In genomic region chr1:106155087-106155567, GRCm38 (mm10) we compare ENCODE assay signal across 9 mouse cellular contexts. TPM values are rescaled to one million over a fixed set of nuclear protein-coding genes. Genes with fewer than 3 reads are reported as not detected.
DNase-seq lines count a peak whose midpoint lies in the region; ATAC-seq lines count a peak whose summit lies in the region.
"Had no signal": no experiment of that assay in that cellular context is flagged by ENCODE, and none has a peak within 500 bp of the region (broad histone marks: within the 10 kb centered on the region; RNA-seq: fewer than 3 reads in every experiment).

No protein-coding gene starts in this region.

- H3K9me3 ChIP-seq in heart, embryonic 11.5 days (replicated peaks; ENCODE audit: control insufficient read depth, low read length) = no peaks in the 10 kb centered on the region
- H3K9me3 ChIP-seq: heart, embryonic 13.5 days had no signal

- DNase-seq in heart, adult 18-20 months = peak; percentile 17 to 32
- peak; percentile 40 to 60 for DNase-seq in cerebellum, postnatal 10 days
- DNase-seq in layer of hippocampus, adult 11-12 months (ENCODE audit: low spot score) = peak; percentile 81
- peak; percentile 32 for DNase-seq in lung, postnatal 14 days
- DNase-seq in adrenal gland, postnatal 14 days = no peak
- DNase-seq in heart, postnatal 4 days = no peak
- DNase-seq in testis, postnatal 14 days (ENCODE audit: low spot score) = no peak

- H3K4me2 ChIP-seq in heart, embryonic 11.5 days = no peak overlapping the region
- H3K4me2 ChIP-seq: heart, embryonic 13.5 days had no signal

- H3K27ac ChIP-seq in heart, embryonic 11.5 days (ENCODE audit: low read depth, low read length) = no peak overlapping the region
- H3K27ac ChIP-seq: heart, embryonic 13.5 days had no signal

- no peaks in the 10 kb centered on the region for H3K36me3 ChIP-seq in heart, embryonic 11.5 days (ENCODE audit: control insufficient read depth, insufficient read depth, low read length)
- H3K36me3 ChIP-seq: heart, embryonic 13.5 days had no signal

- no peaks in the 10 kb centered on the region for H3K27me3 ChIP-seq in heart, embryonic 11.5 days (ENCODE audit: control insufficient read depth, insufficient read depth, low read length)
- H3K27me3 ChIP-seq: heart, embryonic 13.5 days had no signal

- WGBS in heart, embryonic 11.5 days (ENCODE audit: insufficient replicate concordance) = 46% methylated on average over 10 of the region's 10 CpGs

- no peak for ATAC-seq in heart, embryonic 11.5 days (replicated peaks; ENCODE audit: insufficient number of reproducible peaks, low FRiP score, low TSS enrichment)

- H3K4me1 ChIP-seq in heart, embryonic 11.5 days (ENCODE audit: control insufficient read depth, insufficient read depth, low read length) = no peaks in the 10 kb centered on the region
- H3K4me1 ChIP-seq: heart, embryonic 13.5 days had no signal

- no peak overlapping the region for H3K4me3 ChIP-seq in heart, embryonic 11.5 days (ENCODE audit: low read depth, low read length)
- H3K4me3 ChIP-seq: heart, embryonic 13.5 days had no signal

- H3K9ac ChIP-seq in heart, embryonic 11.5 days (ENCODE audit: low read depth, low read length) = no peak overlapping the region
- H3K9ac ChIP-seq: heart, embryonic 13.5 days had no signal

RNA-seq across cellular contexts. Expression of gene Phlpp1, which starts 16.4 kb away (rescaled TPM):
- total RNA-seq in heart, adult 18-20 months (2021) = 10 to 100 TPM; 16.3 to 19.1 TPM
- polyA plus RNA-seq in heart, embryonic 11.5 days (2014; fragmentation: Nextera tagmentation; extraction: Ambion mirVana) = 4.0 and 4.5 TPM in 2 replicates
- 19.3 and 19.4 TPM in 2 replicates for total RNA-seq in adrenal gland, postnatal 14 days (2021)
- 10 to 100 TPM; 21.7 to 21.9 TPM for total RNA-seq in heart, postnatal 4 days (2021)

Comparison
In these comparisons a context has a peak if more than half of its experiments do, and no peak if none do; other contexts are left out.
1. DNase-seq: peak in heart, adult 18-20 months (2 of 2), cerebellum, postnatal 10 days (2 of 2), layer of hippocampus, adult 11-12 months (single experiment) and lung, postnatal 14 days (single experiment); none in adrenal gland, postnatal 14 days (single experiment), heart, postnatal 4 days (single experiment) and testis, postnatal 14 days (single experiment).